Mouse (Mus musculus) MEL (cell line): ENCODE data around the gene Ranbp10. TPM values are rescaled to one million over a fixed set of nuclear protein-coding genes. Genes with fewer than 3 reads are reported as not detected.

Experiments used
- DNase-seq: peaks from one replicate; pipeline ENCODE4 v3.0.0; 2011; ENCODE audit warnings: low read depth, low spot score
- H3K27ac ChIP-seq: 2 replicates; pipeline ENCODE4 v1.5.1; 2012; ENCODE audit warnings: low read depth, mild to moderate bottlenecking, control low read depth, low read length, moderate library complexity; ENCODE audit not compliant: control insufficient read depth
- H3K27me3 ChIP-seq, 2 experiments: fragments of 150-350 bp in 1 of 2; sonication (generic) in 1 of 2; 2 replicates each; pipeline ENCODE4 v1.6.1; 2012; ENCODE audit warnings: low read length in 2 of 2, mild to moderate bottlenecking in 2 of 2, improper control_type of control experiment in 1 of 2, moderate library complexity in 1 of 2; ENCODE audit not compliant: insufficient read depth in 2 of 2, control insufficient read depth in 1 of 2
- H3K36me3 ChIP-seq, 2 experiments: 2 replicates each; pipeline ENCODE4 v1.6.1; 2012 to 2014; ENCODE audit warnings: low read length in 2 of 2, improper control_type of control experiment in 1 of 2, inconsistent platforms in 1 of 2, mild to moderate bottlenecking in 1 of 2; ENCODE audit not compliant: insufficient read depth in 2 of 2, control insufficient read depth in 1 of 2
- H3K4me1 ChIP-seq, 2 experiments: fragments of 150-350 bp in 1 of 2; sonication (generic) in 1 of 2; 2 replicates each; pipeline ENCODE4 v1.6.1; 2012; ENCODE audit warnings: low read length in 2 of 2, improper control_type of control experiment in 1 of 2, mild to moderate bottlenecking in 1 of 2; ENCODE audit not compliant: insufficient read depth in 2 of 2, control insufficient read depth in 1 of 2
- H3K4me3 ChIP-seq, 2 experiments: fragments of 150-350 bp in 1 of 2; sonication (generic) in 1 of 2; 2 replicates each; pipeline ENCODE4 v1.5.1; 2012; ENCODE audit warnings: low read depth in 2 of 2, low read length in 2 of 2, mild to moderate bottlenecking in 2 of 2, moderate library complexity in 2 of 2, control low read depth in 1 of 2, improper control_type of control experiment in 1 of 2; ENCODE audit not compliant: control insufficient read depth in 1 of 2, insufficient read depth in 1 of 2
- H3K79me2 ChIP-seq: 2 replicates; pipeline ENCODE4 v1.6.1; 2012; ENCODE audit warnings: mild to moderate bottlenecking, low read length, moderate library complexity; ENCODE audit not compliant: control insufficient read depth, poor library complexity, insufficient read depth
- H3K9ac ChIP-seq: 2 replicates; pipeline ENCODE4 v1.6.1; 2012; ENCODE audit warnings: low read depth, mild to moderate bottlenecking, control low read depth, low read length, moderate library complexity; ENCODE audit not compliant: control insufficient read depth, poor library complexity, severe bottlenecking
- H3K9me3 ChIP-seq: fragments of 150-350 bp; sonication (generic); replicated peaks from 2 replicates; pipeline ENCODE4 v1.6.1; 2012; ENCODE audit warnings: mild to moderate bottlenecking, low read length, improper control_type of control experiment, moderate library complexity; ENCODE audit not compliant: insufficient read depth
- CHD1 ChIP-seq: IDR thresholded peaks from 2 replicates; pipeline ENCODE4 v1.6.1; 2012; ENCODE audit warnings: low read depth, mild to moderate bottlenecking, inconsistent platforms, low read length, improper control_type of control experiment
- EP300 ChIP-seq, 2 experiments: IDR thresholded peaks; 2 replicates each; pipeline ENCODE4 v1.6.1; 2011; ENCODE audit warnings: improper control_type of control experiment in 2 of 2, low read length in 2 of 2, low read depth in 1 of 2, mild to moderate bottlenecking in 1 of 2
- ETS1 ChIP-seq: IDR thresholded peaks from 2 replicates; pipeline ENCODE4 v1.6.1; 2012; ENCODE audit warnings: low read depth, mild to moderate bottlenecking, inconsistent platforms, low read length, improper control_type of control experiment, moderate library complexity
- GABPA ChIP-seq: IDR thresholded peaks from 2 replicates; pipeline ENCODE4 v1.6.1; 2012; ENCODE audit warnings: low read depth, mild to moderate bottlenecking, inconsistent platforms, low read length, improper control_type of control experiment, moderate library complexity
- HCFC1 ChIP-seq: IDR thresholded peaks from 2 replicates; pipeline ENCODE4 v1.6.1; 2012; ENCODE audit warnings: low read depth, mild to moderate bottlenecking, inconsistent platforms, low read length, improper control_type of control experiment, moderate library complexity
- JUND ChIP-seq: IDR thresholded peaks from 2 replicates; pipeline ENCODE4 v1.6.1; 2011; ENCODE audit warnings: low read depth, mild to moderate bottlenecking, improper control_type of control experiment, low read length
- KAT2A ChIP-seq: conservative IDR thresholded peaks from 2 replicates; pipeline ENCODE4 v1.6.1; 2012; ENCODE audit warnings: low read depth, low read length, improper control_type of control experiment, inconsistent platforms
- MAFK ChIP-seq: IDR thresholded peaks from 2 replicates; pipeline ENCODE4 v1.6.1; 2011; ENCODE audit warnings: low read depth, mild to moderate bottlenecking, low read length, improper control_type of control experiment, borderline replicate concordance
- MAZ ChIP-seq: IDR thresholded peaks from 2 replicates; pipeline ENCODE4 v1.6.1; 2012; ENCODE audit warnings: low read depth, mild to moderate bottlenecking, inconsistent platforms, low read length, improper control_type of control experiment
- MXI1 ChIP-seq: IDR thresholded peaks from 2 replicates; pipeline ENCODE4 v1.6.1; 2011; ENCODE audit warnings: mild to moderate bottlenecking, low read depth, low read length, improper control_type of control experiment
- MYB ChIP-seq: IDR thresholded peaks from 2 replicates; pipeline ENCODE4 v1.6.1; 2011; ENCODE audit warnings: mild to moderate bottlenecking, low read depth, low read length, improper control_type of control experiment
- MYC ChIP-seq: IDR thresholded peaks from 2 replicates; pipeline ENCODE4 v1.6.1; 2011; ENCODE audit warnings: low read depth, mild to moderate bottlenecking, low read length, improper control_type of control experiment, moderate library complexity
- NELFE ChIP-seq: IDR thresholded peaks from 2 replicates; pipeline ENCODE4 v1.6.1; 2011; ENCODE audit warnings: low read depth, low read length, improper control_type of control experiment
- NRF1 ChIP-seq: IDR thresholded peaks from 2 replicates; pipeline ENCODE4 v1.6.1; 2014; ENCODE audit warnings: low read depth, mild to moderate bottlenecking, inconsistent platforms, low read length, improper control_type of control experiment, moderate library complexity; ENCODE audit not compliant: poor library complexity, insufficient read depth, severe bottlenecking
- POLR2A ChIP-seq, 2 experiments: IDR thresholded peaks; 2 replicates each; pipeline ENCODE4 v1.6.1; 2011 to 2012; ENCODE audit warnings: low read length in 2 of 2, mild to moderate bottlenecking in 2 of 2, control low read depth in 1 of 2, improper control_type of control experiment in 1 of 2, low read depth in 1 of 2, moderate library complexity in 1 of 2; ENCODE audit not compliant: control insufficient read depth in 1 of 2, insufficient read depth in 1 of 2, poor library complexity in 1 of 2
- POLR2AphosphoS2 ChIP-seq: IDR thresholded peaks from 2 replicates; pipeline ENCODE4 v1.6.1; 2011; ENCODE audit warnings: low read length, improper control_type of control experiment
- SIN3A ChIP-seq: IDR thresholded peaks from 2 replicates; pipeline ENCODE4 v1.6.1; 2012; ENCODE audit warnings: low read length, improper control_type of control experiment, inconsistent platforms
- TCF12 ChIP-seq: IDR thresholded peaks from 2 replicates; pipeline ENCODE4 v1.6.1; 2014; ENCODE audit warnings: low read depth, mild to moderate bottlenecking, inconsistent platforms, low read length, improper control_type of control experiment, moderate library complexity
- UBTF ChIP-seq: IDR thresholded peaks from 2 replicates; pipeline ENCODE4 v1.6.1; 2012; ENCODE audit warnings: low read depth, mild to moderate bottlenecking, inconsistent platforms, low read length, improper control_type of control experiment, moderate library complexity, borderline replicate concordance; ENCODE audit not compliant: insufficient read depth
- polyA plus RNA-seq, 2 experiments: library from polyadenylated mRNA; stranded (reverse) in 1 of 2; unstranded in 1 of 2; fragments of >175 nt in 1 of 2; fragments of >200 nt in 1 of 2; gene quantifications; 2 replicates each; pipeline versions ENCODE4 v1.2.1 to v1.2.4; 2012; ENCODE audit warnings: low replicate concordance in 2 of 2, low read depth in 1 of 2; ENCODE audit not compliant: insufficient read length in 2 of 2, insufficient read depth in 1 of 2, missing spikeins in 1 of 2
- total RNA-seq: library from RNA; depleted of rRNA; stranded (reverse); fragments of 300-350 nt; gene quantifications from 2 replicates; pipeline ENCODE4 v1.2.3, GENCODE M21; 2012

Gene Ranbp10
- total and polyA plus RNA-seq, 3 experiments, result 7.4 to 22.1 TPM; not detected in 1

GRCm38 (mm10) chr8:105725726-105726125 lies 101.4 kb downstream of the Ranbp10 start:
- no peaks in the 10 kb centered on the region for H3K79me2 ChIP-seq
- no peaks in the 10 kb centered on the region for H3K27me3 ChIP-seq
- H3K4me1 ChIP-seq, result no peaks in the 10 kb centered on the region
- no peak overlapping the region for H3K27ac ChIP-seq
- no peak for DNase-seq
- TF ChIP-seq JUND (no peak), MAFK (no peak), MXI1 (no peak), MAZ (no peak), NRF1 (no peak), SIN3A (no peak), UBTF (no peak), KAT2A (no peak), HCFC1 (no peak), GABPA (no peak), MYC (no peak), TCF12 (no peak)
- no peak overlapping the region for H3K9ac ChIP-seq
- no peaks in the 10 kb centered on the region for H3K36me3 ChIP-seq
- no peak overlapping the region for H3K4me3 ChIP-seq
- H3K9me3 ChIP-seq, result no peaks in the 10 kb centered on the region

GRCm38 (mm10) chr8:105722861-105723260 lies 104.3 kb downstream of the Ranbp10 start:
- Histone ChIP-seq H3K79me2 (no peaks in the 10 kb centered on the region), H3K27ac (no peak overlapping the region), H3K4me1 (no peaks in the 10 kb centered on the region), H3K4me3 (no peak overlapping the region), H3K9ac (no peak overlapping the region), H3K36me3 (no peaks in the 10 kb centered on the region), H3K9me3 (no peaks in the 10 kb centered on the region), H3K27me3 (no peaks in the 10 kb centered on the region)
- DNase-seq, result no peak
- TF ChIP-seq EP300 (IDR thresholded peaks at IDR 0.05; ENCODE audit: low read depth in 1 of 2, low read length in 2 of 2), result no peak
- TF ChIP-seq HCFC1, result no peak
- no peak for TF ChIP-seq MYB
- no peak for TF ChIP-seq CHD1
- no peak for TF ChIP-seq POLR2AphosphoS2
- TF ChIP-seq POLR2A (IDR thresholded peaks at IDR 0.05; ENCODE audit: control insufficient read depth in 1 of 2, insufficient read depth in 1 of 2, low read depth in 1 of 2, low read length in 2 of 2, poor library complexity in 1 of 2), result no peak
- TF ChIP-seq MAFK, result no peak
- no peak for TF ChIP-seq GABPA
- no peak for TF ChIP-seq ETS1
- no peak for TF ChIP-seq NELFE
- TF ChIP-seq MAZ, result no peak
